Mouse (Mus musculus) kidney, postnatal 4 days (tissue): ENCODE measurements at regions not wholly inside any gene's neighbourhood (a gene's known extent, or its start where the extent isn't known, plus 50 kb on each side); places are given as distances from the start of the nearest gene placed in this dataset.

Source experiments
- DNase-seq, 2 experiments: peaks; one replicate each; pipeline ENCODE4 v3.0.0; 2021; ENCODE audit warnings: mixed read lengths in 2 of 2

DNA sequence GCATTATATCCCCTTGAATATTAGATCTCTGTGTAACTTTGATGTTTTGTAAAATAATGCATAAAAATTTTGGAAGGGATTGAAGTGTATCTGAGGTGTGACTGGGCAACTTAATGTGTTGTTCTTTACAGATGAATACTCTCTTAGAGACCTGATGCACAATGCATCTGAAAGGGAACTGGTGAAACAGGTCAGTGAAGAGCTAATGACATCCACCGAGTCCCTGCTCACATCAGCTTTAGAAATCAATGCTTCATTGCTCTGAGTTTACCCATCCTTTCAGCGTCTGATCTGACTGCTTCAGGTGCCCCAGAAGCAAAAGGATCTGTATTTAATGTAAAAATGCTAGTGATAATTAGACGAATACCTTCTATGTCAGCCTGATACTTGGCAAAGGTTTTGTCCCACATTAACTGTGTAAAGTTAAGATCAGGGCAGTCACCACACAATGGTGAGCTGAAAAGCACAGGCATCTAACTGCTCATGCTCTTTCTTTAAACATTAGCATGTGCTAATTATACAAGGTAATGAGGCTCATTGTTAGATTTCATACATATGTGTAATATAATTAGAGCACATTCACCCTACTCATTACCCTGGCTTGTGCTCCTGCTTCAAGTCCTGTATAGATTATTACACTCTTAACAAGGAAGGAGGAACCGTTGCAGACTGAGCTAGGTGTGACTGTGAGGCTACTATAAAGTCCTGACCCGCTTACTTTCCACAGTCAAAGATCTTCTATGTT lies 204.6 kb upstream of the Tlr4 start:
- no peak for DNase-seq

- no peak for DNase-seq
Observed at GRCm38 (mm10) chr4:66618811-66619440, 208.5 kb upstream of the Tlr4 start.

- DNase-seq, result no peak
Observed at GRCm38 (mm10) chr4:66617743-66618736, 209.3 kb upstream of the Tlr4 start.

GRCm38 (mm10) chr4:66617101-66617500 lies 210.3 kb upstream of the Tlr4 start:
- DNase-seq, result no peak

GRCm38 (mm10) chr4:66604849-66605248 lies 200.4 kb upstream of the Astn2 start:
- no peak for DNase-seq

DNA sequence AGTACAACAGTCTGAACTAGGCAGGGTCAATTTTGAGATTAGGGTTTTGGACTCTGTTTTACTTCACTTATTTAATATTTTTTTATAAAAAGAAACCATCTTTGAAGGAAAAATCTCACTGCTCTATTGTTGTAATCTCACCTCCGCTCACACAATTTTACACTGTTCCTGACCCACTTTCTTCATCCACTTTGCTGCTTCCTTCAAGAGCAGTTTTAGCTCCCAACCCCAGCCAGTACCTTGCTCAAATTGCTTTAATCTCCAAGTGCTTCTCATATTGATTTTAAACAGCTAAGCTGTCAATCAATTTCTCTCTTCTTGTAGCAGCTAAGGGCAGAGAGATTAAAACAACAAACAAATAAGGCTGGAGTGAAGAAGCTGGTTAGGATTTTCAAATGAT lies 194.3 kb upstream of the Astn2 start:
- DNase-seq, result no peak

- DNase-seq, result no peak
Observed at GRCm38 (mm10) chr4:66586647-66587046, 182.2 kb upstream of the Astn2 start.

DNA sequence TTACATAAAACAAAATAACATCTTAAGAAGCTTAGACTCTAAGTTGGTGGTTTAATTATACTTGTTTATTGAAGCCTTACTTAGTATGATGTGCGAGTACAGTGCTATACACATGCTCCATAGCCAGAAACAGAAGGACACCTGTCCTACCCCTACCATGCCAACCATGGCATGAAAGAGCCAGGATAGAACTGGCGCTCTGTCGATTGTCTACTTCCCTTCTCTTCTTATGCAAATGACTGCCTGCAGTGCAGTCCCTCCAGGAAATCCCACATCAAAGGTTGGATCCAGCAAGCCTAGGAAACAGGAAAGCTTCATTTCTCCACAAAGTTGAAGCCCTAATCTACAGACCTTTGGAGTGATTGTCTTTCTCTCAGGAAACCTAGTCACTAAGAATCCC lies 181.8 kb upstream of the Astn2 start:
- no peak for DNase-seq

GRCm38 (mm10) chr4:66556936-66557335 lies 152.5 kb upstream of the Astn2 start:
- DNase-seq, result no peak

GRCm38 (mm10) chr4:66550306-66551104 lies 146.1 kb upstream of the Astn2 start:
- DNase-seq, result no peak

DNA sequence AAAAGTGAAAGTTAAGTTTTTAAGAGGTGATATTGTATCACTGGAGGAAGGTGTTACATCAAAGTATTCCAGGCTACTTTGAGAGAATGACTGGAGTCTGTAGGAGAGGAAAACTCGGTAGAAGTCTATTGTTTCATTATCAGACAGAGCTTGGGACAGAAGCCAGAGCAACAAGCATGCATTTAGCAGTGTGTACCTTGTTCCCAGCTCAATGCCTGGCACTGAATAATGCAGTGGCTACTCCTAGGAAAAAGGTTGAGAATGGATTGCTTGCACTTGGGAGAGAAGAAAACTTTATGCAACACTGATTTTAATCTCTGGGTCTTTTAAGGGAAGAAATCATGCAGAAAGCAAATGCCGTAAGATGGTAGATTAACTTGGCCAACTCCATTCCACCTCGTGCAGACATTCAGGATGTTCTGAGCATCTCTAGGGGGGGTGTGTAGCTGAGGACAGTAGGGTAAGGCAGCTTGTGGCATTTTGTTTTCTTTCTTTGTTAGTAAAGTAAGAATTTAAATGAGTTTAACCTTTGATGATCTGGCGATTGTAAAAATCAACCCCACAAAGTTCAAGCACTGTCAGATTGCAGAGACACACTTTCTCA lies 138.5 kb upstream of the Astn2 start:
- no peak for DNase-seq

DNA sequence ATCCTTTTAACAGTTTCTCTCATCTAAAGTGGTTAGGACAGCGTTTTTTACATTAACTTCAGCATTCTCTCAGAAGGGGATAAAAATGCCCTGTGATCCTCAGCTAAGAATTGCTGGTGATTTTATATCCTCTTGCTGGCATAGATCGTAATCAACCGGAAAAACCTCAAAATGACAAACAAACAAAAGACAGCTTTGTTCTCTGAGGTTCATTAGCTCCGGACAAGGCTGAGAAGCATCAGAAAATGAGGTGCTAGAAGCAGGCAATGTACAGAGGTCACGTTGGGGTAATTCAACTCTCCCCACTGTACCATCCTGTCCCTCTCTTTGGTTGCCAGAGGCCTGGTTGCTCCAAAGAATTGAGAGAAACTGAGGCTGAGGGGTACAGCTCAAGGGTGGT lies 120.0 kb upstream of the Astn2 start:
- DNase-seq, result no peak

DNA sequence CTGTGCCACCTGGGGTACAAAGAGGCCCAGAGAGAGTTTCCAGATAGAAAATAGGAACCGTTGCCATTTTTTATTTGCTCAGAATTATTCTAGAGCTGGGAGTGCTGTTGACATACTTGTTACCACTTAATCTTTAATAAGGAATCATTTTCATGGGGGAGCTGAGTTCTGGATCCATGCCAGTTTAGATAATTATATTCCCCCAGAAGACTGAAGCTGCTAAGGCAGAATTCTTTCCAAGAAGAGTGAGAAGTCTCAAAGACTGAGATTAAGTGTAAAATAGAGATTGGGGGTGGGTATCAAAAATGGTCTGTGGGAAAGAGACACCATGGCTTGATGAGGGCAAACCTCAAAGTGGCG lies 119.5 kb upstream of the Astn2 start:
- no peak for DNase-seq

- DNase-seq, result peak; percentile 49 to 54
Observed at GRCm38 (mm10) chr4:66523238-66523885, 119.0 kb upstream of the Astn2 start.

DNA sequence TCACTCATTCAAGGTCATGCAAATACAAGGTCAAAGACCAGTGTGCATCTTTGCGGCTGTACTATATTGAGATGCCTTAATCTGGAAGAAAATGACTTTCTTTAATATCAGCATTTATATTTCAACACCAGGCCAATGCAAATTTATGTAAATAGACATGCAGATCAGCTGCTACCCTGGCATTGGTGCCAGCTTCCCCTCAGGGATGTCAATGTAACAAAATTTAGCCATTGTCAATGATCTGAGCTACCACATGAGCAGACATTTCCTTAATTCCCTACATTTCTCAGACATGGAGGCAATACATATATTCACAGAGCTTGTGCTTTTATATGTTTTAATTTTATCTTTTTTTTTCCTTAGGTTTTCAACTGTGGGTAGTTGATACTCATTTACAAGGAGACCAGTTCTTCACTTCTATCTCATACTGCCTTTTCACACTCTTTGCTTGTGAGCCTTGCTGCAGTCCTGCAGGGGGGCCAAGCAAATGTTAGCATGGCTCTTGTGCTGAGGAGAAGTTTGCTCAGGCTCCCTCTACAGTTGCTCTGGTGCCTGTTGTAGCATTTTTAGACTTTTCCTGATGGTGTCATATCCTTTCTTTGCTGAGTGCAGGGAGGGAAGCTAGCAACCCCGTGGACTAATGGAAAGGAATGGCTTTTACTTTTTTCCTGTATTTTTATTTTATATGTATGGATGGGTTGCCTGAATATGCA lies 117.8 kb upstream of the Astn2 start:
- no peak for DNase-seq

- no peak for DNase-seq
Observed at GRCm38 (mm10) chr4:66520796-66521195, 116.4 kb upstream of the Astn2 start.

- DNase-seq, result no peak
Observed at GRCm38 (mm10) chr4:66515815-66516214, 111.4 kb upstream of the Astn2 start.

GRCm38 (mm10) chr4:66483496-66483895 lies 79.1 kb upstream of the Astn2 start:
- DNase-seq, result no peak

DNA sequence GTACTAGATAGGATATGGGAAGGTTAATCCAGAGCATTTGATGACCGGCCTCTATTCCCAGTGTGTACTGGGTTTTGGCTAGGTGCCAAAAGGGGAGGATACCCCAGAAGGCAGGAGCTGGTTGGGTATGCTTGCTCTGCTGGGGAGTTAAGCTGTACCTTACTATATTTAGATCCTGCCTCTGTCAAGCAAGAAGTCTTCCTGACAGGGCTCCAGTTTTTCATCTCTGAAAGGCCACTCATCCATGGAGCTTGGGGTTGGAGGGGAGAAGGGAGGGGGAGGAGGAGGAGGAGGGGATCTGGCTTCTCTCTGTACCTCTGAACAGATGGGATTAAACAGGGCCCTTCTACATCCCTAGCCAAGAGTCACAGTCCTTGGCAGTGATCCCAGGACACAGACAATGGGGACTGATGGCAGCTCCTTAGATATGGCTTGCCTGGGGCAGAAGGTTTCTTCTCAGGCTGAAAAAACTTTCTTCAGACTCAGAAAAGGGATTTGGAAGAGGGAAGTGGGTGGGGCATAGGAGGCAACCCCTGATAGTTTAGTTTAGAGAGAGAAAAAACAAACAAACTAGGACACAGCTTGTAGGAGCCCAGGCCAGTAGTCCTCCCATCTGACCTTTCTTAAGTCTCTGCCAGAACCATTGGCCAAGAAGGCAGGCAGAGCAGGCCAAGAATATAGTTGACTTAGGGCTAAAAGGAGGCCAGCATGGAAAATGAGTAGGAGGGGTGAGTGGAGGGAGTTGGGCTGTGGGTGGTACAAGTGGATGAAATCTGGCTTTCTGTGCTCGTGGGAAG lies 78.3 kb upstream of the Astn2 start:
- DNase-seq, result peak; percentile 49 to 52

- peak; percentile 41 to 48 for DNase-seq
Observed at GRCm38 (mm10) chr4:66478601-66479217, 74.3 kb upstream of the Astn2 start.
